Mouse (Mus musculus) cerebellum, adult 2 months (tissue): Measurements from ENCODE around the gene Dnajc3.

Source experiments
- CTCF ChIP-seq: fragments of 200-500 bp; IDR thresholded peaks from 2 replicates; pipeline ENCODE4 v1.5.1; 2011; ENCODE audit warnings: low read depth, mild to moderate bottlenecking, control low read depth, low read length, moderate library complexity, borderline replicate concordance; ENCODE audit not compliant: insufficient read depth
- POLR2A ChIP-seq: fragments of 200-500 bp; IDR thresholded peaks from 2 replicates; pipeline ENCODE4 v1.6.1; 2011; ENCODE audit warnings: low read length, control low read depth, borderline replicate concordance; ENCODE audit not compliant: insufficient read depth

- TF ChIP-seq CTCF (no peak), POLR2A (peak; percentile 26; the same call in 1 of the 2 replicates)
Measured at GRCm38 (mm10) chr14:118924673-118925615, 12.8 kb upstream of the Dnajc3 start, which contains the start of gene Dzip1.
